Mouse (Mus musculus): Measurements from ENCODE around the gene Larp1. TPM values are rescaled to one million over a fixed set of nuclear protein-coding genes. Genes with fewer than 3 reads are reported as not detected.

The Larp1 gene
- polyA plus RNA-seq, 1 experiment, result 34.6 TPM

DNA sequence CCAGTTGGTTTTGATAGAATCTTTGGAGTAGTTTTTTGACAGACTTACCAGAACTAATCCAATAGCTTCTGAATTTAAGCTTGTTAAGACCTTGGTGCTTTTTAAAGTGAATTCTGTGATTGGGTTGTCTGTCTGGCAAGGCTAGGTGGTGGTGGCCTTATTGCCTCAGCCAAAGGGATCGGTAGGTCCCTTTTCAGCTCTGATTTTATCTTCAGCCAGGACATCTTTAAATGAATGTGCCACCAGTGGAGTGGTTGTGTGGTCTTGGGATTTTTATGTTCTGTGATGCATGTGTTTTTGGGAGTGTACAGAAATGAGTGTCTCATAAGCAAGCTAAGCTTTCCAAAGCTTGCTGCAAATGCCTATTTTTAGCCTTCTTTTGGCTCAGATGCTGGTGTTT, 2.1 kb downstream of the Larp1 start:
- Histone ChIP-seq H3K4me3 (replicated peaks; ENCODE audit: extremely low read depth, low read depth, low read length) (no peak overlapping the region), H3K4me1 (ENCODE audit: control insufficient read depth, insufficient read depth, low read length) (peaks cover 9% of the 10 kb centered on the region; the same call in 1 of the 2 replicates)
- TF ChIP-seq CTCF (IDR thresholded peaks at IDR 0.05; ENCODE audit: insufficient read depth, low read length) (no peak), POLR2A (IDR thresholded peaks at IDR 0.05; ENCODE audit: borderline replicate concordance, extremely low read depth, low read depth, low read length) (no peak)
- 13% methylated on average over 1 of the region's 1 CpGs for WGBS
- no peak for DNase-seq

DNA sequence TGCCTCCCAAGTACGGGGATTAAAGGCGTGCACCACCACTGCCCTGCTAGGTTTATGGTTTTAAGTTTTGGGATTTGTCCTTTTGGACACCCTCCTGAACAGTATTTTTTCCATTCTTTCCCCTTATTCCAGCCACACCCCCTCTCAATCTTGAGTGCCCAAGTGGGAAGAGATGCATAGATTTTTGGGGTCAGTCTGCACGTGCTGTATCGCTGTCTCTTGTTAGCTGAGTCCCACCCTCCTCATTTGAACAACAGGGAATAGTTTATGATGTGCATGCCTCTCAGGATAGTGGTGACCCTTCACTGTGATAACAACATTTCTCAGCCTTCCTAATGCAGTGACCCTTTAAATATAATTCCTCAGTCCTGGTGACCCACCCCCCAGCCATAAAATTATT, 2.9 kb downstream of the Larp1 start:
- 55% methylated on average over 4 of the region's 4 CpGs for WGBS
- Histone ChIP-seq H3K4me1 (ENCODE audit: control insufficient read depth, insufficient read depth, low read length) (peaks cover 17% of the 10 kb centered on the region), H3K4me3 (replicated peaks; ENCODE audit: extremely low read depth, low read depth, low read length) (no peak overlapping the region)
- TF ChIP-seq POLR2A (IDR thresholded peaks at IDR 0.05; ENCODE audit: borderline replicate concordance, extremely low read depth, low read depth, low read length), result no peak
- no peak for DNase-seq

DNA sequence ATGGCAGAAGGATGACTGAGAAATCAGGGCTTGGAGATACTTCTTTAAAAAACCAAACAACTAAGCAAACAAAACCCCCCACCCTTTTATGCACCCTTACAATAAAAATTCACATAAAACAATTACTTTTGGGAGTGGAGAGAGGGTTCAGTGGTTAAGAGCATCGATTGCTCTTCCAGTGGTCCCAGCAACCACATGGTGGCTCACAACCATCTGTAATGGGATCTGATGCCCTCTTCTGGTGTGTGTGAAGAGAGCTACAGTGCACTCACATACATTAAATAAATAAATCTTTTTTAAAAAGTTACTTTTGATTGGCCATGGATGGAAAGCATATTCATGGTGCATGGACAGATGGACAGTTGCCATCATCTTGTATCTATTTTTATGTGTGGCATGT, 3.8 kb downstream of the Larp1 start:
- Histone ChIP-seq H3K4me3 (replicated peaks; ENCODE audit: extremely low read depth, low read depth, low read length) (no peak overlapping the region), H3K4me1 (ENCODE audit: control insufficient read depth, insufficient read depth, low read length) (peaks cover 24% of the 10 kb centered on the region)
- no peak for DNase-seq
- 81% methylated on average over 1 of the region's 1 CpGs for WGBS
- TF ChIP-seq POLR2A (IDR thresholded peaks at IDR 0.05; ENCODE audit: borderline replicate concordance, extremely low read depth, low read depth, low read length), result no peak
- no peak for TF ChIP-seq CTCF (IDR thresholded peaks at IDR 0.05; ENCODE audit: insufficient read depth, low read length)

DNA sequence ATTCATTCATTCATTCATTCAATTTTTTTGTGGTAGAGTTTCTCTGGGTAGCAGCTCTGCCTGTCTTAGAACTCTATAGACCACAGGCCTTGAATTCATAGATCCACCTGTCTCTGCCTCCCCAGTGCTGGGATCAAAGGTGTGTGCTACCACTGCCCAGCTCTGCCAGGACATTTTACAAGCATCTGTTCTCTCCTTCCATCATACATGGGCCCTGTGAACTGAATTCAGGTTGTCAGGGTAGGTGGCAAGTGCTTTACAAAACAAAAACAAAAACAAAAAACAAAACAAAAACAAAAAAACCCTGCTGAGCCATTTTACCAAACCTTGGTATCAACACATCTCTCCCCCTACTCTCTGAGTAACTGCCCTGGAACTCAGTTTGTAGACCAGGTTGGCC, 4.2 kb downstream of the Larp1 start:
- DNase-seq, result no peak
- H3K4me1 ChIP-seq (ENCODE audit: control insufficient read depth, insufficient read depth, low read length), result peaks cover 21% of the 10 kb centered on the region
- TF ChIP-seq POLR2A (IDR thresholded peaks at IDR 0.05; ENCODE audit: borderline replicate concordance, extremely low read depth, low read depth, low read length) (no peak), CTCF (IDR thresholded peaks at IDR 0.05; ENCODE audit: insufficient read depth, low read length) (no peak)
- no peak overlapping the region for H3K4me3 ChIP-seq (replicated peaks; ENCODE audit: extremely low read depth, low read depth, low read length)

DNA sequence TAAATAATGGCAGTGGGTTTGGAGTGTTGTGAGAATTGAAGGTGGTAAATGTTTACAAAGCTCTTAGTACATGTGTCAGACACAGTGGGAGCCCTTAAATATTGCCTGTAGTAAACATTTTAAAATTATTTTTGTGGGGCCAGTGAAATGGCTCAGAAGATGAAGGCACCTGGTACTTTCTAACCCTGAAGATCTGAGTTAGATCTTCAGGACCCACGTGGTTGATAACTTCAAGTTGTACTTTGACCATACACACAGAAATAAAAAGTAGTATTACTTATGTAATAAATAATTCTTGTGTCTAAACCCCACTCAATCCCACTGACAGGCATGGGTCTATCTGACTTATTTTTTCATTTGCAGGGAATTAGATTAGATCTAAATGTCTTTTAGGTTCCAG, 5.7 kb downstream of the Larp1 start:
- Histone ChIP-seq H3K4me1 (ENCODE audit: control insufficient read depth, insufficient read depth, low read length) (peaks cover 22% of the 10 kb centered on the region), H3K4me3 (replicated peaks; ENCODE audit: extremely low read depth, low read depth, low read length) (no peak overlapping the region)
- DNase-seq, result no peak
- WGBS, result 44% methylated on average over 1 of the region's 1 CpGs
- TF ChIP-seq CTCF (IDR thresholded peaks at IDR 0.05; ENCODE audit: insufficient read depth, low read length), result no peak

DNA sequence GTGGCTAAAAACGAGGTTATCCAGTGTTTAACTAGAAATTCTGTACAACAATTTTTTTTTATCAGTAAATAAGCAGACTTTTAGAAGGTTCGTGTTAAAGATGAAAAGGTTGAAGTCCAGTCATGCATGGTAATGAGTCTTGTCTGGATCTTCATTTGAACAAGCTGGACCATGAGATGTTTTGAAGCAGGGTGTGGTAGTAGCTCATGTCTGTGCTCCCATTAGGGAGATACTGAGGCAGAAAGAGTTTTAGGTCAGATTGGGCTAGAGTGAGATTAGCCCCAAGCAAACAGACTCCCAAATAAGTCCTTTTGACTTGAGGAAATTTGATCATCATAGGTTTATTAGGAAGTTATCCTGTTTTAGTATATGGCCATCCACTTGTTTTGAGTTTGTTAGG, 6.5 kb downstream of the Larp1 start:
- WGBS, result 51% methylated on average over 2 of the region's 2 CpGs
- Histone ChIP-seq H3K4me3 (replicated peaks; ENCODE audit: extremely low read depth, low read depth, low read length) (no peak overlapping the region), H3K4me1 (ENCODE audit: control insufficient read depth, insufficient read depth, low read length) (peaks cover 25% of the 10 kb centered on the region)
- TF ChIP-seq POLR2A (IDR thresholded peaks at IDR 0.05; ENCODE audit: borderline replicate concordance, extremely low read depth, low read depth, low read length) (no peak), CTCF (IDR thresholded peaks at IDR 0.05; ENCODE audit: insufficient read depth, low read length) (no peak)
- no peak for DNase-seq

DNA sequence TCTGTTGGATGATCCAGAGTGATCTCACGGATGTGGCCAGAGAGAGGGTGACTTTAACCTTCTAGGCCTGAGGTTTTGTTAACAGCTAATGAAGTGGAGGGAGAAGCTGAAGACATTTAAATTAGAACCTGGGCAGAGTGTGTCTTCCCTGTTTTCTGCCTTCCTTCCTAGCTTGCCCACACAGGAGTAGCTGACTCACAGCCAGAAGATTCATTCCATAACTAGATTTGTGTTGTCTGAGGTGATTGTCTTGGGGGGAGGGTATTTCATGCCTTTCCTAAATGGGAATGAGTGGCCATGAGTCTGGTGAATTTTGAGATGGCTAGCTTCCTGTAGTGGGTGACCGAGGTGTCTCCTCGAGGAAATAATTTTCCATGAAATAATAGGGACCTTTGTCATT, 7.5 kb downstream of the Larp1 start:
- 35% methylated on average over 3 of the region's 3 CpGs for WGBS
- DNase-seq, result no peak
- peaks cover 31% of the 10 kb centered on the region for H3K4me1 ChIP-seq (ENCODE audit: control insufficient read depth, insufficient read depth, low read length)
- no peak overlapping the region for H3K4me3 ChIP-seq (replicated peaks; ENCODE audit: extremely low read depth, low read depth, low read length)
- TF ChIP-seq CTCF (IDR thresholded peaks at IDR 0.05; ENCODE audit: insufficient read depth, low read length), result no peak
- no peak for TF ChIP-seq POLR2A (IDR thresholded peaks at IDR 0.05; ENCODE audit: borderline replicate concordance, extremely low read depth, low read depth, low read length)

DNA sequence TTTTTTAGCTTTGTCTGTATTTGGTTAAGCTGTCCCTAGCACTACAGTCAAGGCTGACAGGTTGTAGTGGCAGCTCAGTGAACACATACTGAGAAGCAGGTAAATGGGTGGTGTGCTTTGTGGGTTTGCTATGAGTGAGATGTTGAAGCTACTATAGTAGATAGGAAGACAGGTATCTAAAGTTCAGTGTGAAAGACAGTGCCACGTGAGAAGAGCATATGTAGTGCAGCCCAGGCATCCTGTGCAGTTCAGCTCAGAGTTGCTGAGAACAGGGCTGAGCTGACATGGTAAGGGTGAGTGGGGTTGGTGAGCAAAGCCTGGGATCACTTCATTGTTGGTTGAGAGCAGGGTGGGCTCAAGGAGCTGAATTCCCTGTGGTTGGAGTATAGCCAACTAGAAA, 8.6 kb downstream of the Larp1 start:
- Histone ChIP-seq H3K4me3 (replicated peaks; ENCODE audit: extremely low read depth, low read depth, low read length) (no peak overlapping the region), H3K4me1 (ENCODE audit: control insufficient read depth, insufficient read depth, low read length) (peaks cover 39% of the 10 kb centered on the region)
- DNase-seq, result no peak
- TF ChIP-seq CTCF (IDR thresholded peaks at IDR 0.05; ENCODE audit: insufficient read depth, low read length), result no peak
- TF ChIP-seq POLR2A (IDR thresholded peaks at IDR 0.05; ENCODE audit: borderline replicate concordance, extremely low read depth, low read depth, low read length), result no peak
- 44% methylated on average over 1 of the region's 1 CpGs for WGBS

DNA sequence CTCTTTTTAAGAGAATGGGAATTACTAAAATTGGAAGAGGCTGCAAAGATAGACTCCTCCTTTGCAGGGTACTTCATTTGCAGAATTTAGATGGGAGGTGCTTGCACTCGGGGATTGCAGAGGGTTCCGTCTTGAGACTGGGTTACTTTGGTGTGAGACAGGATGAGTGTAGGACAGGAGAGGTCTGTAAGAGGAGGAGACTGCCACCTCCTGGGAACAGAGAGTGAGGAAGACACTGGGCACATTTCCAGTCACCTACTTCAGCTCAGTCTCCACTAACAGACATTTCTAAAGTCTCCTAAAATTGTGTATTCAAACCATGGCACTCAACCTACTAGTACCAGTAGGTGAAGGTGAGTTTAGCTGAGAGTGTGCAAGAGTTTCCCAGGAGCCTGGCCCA, 9.4 kb downstream of the Larp1 start:
- no peak overlapping the region for H3K4me3 ChIP-seq (replicated peaks; ENCODE audit: extremely low read depth, low read depth, low read length)
- peaks cover 39% of the 10 kb centered on the region for H3K4me1 ChIP-seq (ENCODE audit: control insufficient read depth, insufficient read depth, low read length)
- no peak for DNase-seq
- 7% methylated on average over 2 of the region's 2 CpGs for WGBS
- 0 out of 2 replicates have a peak, but pooled peaks have one; percentile 5 for TF ChIP-seq CTCF (IDR thresholded peaks at IDR 0.05; ENCODE audit: insufficient read depth, low read length)
- TF ChIP-seq POLR2A (IDR thresholded peaks at IDR 0.05; ENCODE audit: borderline replicate concordance, extremely low read depth, low read depth, low read length), result no peak

DNA sequence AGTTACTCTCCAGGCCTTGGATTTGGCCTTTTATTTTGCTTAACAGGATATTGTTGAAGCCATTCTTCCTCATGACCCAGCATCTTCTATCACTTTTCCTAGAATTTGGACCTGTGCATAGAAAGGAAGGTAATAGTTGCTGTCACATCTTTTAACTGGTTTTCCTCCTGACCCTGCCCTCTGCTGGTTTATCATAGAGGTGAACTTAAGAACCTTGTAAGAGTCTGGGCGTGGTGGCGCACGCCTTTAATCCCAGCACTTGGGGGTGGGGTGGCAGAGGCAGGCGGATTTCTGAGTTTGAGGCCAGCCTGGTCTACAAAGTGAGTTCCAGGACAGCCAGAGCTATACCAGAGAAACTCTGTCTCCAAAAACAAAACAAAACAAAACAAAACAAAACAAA, 9.8 kb downstream of the Larp1 start:
- no peak for DNase-seq
- 71% methylated on average over 4 of the region's 4 CpGs for WGBS
- Histone ChIP-seq H3K4me3 (replicated peaks; ENCODE audit: extremely low read depth, low read depth, low read length) (no peak overlapping the region), H3K4me1 (ENCODE audit: control insufficient read depth, insufficient read depth, low read length) (peaks cover 39% of the 10 kb centered on the region)
- TF ChIP-seq CTCF (IDR thresholded peaks at IDR 0.05; ENCODE audit: insufficient read depth, low read length) (no peak), POLR2A (IDR thresholded peaks at IDR 0.05; ENCODE audit: borderline replicate concordance, extremely low read depth, low read depth, low read length) (no peak)

DNA sequence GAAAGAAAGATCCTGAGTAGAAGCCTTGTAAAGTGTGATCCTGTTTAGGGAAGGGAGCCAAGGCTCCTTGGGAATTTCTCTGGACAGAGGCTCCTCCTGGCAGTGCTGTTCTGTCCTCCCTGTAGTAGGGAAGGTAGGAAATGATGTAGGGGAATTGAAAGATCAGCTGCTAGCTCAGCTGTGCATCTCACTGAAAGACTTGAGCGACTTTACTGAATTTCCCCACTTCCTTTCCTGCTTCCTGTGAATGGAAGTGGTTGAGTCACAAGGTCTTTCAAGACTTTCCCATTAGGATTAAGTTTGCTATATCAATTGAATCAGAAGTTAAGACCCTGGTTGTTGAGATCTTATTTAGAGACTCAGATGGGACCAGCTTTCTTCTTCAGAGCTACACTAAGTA, 12.2 kb downstream of the Larp1 start:
- no peak for DNase-seq
- TF ChIP-seq CTCF (IDR thresholded peaks at IDR 0.05; ENCODE audit: insufficient read depth, low read length) (no peak), POLR2A (IDR thresholded peaks at IDR 0.05; ENCODE audit: borderline replicate concordance, extremely low read depth, low read depth, low read length) (no peak)
- Histone ChIP-seq H3K4me1 (ENCODE audit: control insufficient read depth, insufficient read depth, low read length) (peaks cover 49% of the 10 kb centered on the region), H3K4me3 (replicated peaks; ENCODE audit: extremely low read depth, low read depth, low read length) (no peak overlapping the region)
- WGBS, result 3% methylated on average over 1 of the region's 1 CpGs

Data from lung, adult 2 months (tissue).